8 mouse cellular contexts compared by ENCODE assay signal in the genomic region with DNA sequence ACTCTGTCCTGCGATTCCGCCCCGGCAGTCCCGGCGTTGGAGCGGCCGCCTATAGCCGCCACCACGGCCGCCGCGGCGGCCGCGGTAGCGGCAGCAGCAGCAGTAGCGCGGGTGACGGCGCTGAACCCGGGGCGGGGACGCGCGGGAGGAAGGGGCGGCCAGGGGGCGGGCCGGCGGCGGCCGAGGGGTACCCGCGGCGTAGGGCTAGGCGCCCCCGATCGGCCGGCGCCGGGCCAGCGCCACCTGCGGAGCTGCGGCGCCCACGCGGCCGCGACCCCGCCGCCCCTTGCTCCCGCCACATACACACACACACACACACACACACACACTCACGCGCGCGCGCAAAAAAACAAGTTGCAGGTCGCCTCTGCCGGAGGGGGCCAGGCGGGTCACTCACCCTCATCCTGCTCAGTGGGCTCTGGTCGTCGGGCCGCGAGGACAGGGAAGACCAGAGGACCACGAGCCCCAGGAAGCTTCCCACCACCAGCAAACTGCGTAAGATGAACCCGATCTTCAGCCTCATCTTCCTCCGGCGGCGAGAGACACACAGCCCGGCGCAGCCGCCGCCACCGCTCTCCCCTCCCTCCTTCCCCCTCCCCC. TPM values are rescaled to one million over a fixed set of nuclear protein-coding genes. Genes with fewer than 3 reads are reported as not detected.
DNase-seq lines count a peak whose midpoint lies in the region; ATAC-seq and TF ChIP-seq lines count a peak whose summit lies in the region.

Galnt7 (minus strand) TSS at position 577 of the 600 bp plus-strand sequence.

- H3K27me3 ChIP-seq in cerebellum, adult 2 months (ENCODE audit: control insufficient read depth, insufficient read depth, low read length), result no peaks in the 10 kb centered on the region
- no peaks in the 10 kb centered on the region for H3K27me3 ChIP-seq in hindbrain, embryonic 13.5 days

- peak; percentile 76 for DNase-seq in MN1 (ENCODE audit: low spot score)
- peak; percentile 77 to 81 for DNase-seq in cerebellum, adult 2 months
- DNase-seq in frontal cortex, postnatal 14 days (ENCODE audit: low spot score in 2 of 2), result peak; percentile 15 to 39
- peak; percentile 35 to 59 for DNase-seq in layer of hippocampus, postnatal 36 days
- DNase-seq in lung, postnatal 4 days, result peak; percentile 76 to 85
- peak; percentile 55 for DNase-seq in retina, postnatal 7 days (ENCODE audit: low read depth, low spot score)
- peak; percentile 17 to 70 for DNase-seq in urinary bladder, adult 18-20 months (ENCODE audit: low spot score in 2 of 2)

- peak within 1 kb of the TSS; percentile 93 for H3K27ac ChIP-seq in cerebellum, adult 2 months (ENCODE audit: insufficient read depth, low read length)
- peak within 1 kb of the TSS; percentile 94 for H3K27ac ChIP-seq in hindbrain, embryonic 13.5 days

- peak; percentile 90 for ATAC-seq in hindbrain, embryonic 13.5 days (ENCODE audit: low FRiP score)

- TF ChIP-seq POLR2A in cerebellum, adult 2 months (IDR thresholded peaks at IDR 0.05; ENCODE audit: borderline replicate concordance, insufficient read depth, low read length), result peak; percentile 43; the same call in 1 of the 2 replicates

- no peak for TF ChIP-seq CTCF in cerebellum, adult 2 months (IDR thresholded peaks at IDR 0.05; ENCODE audit: borderline replicate concordance, insufficient read depth, low read depth, low read length)

- H3K4me1 ChIP-seq in cerebellum, adult 2 months (ENCODE audit: control insufficient read depth, insufficient read depth, low read length), result peaks cover 22% of the 10 kb centered on the region
- peaks cover 14% of the 10 kb centered on the region for H3K4me1 ChIP-seq in hindbrain, embryonic 13.5 days (replicated peaks)

- H3K36me3 ChIP-seq in hindbrain, embryonic 13.5 days, result no peaks in the 10 kb centered on the region

- under 1% methylated on average over 53 of the region's 74 CpGs for WGBS in cerebellum, adult 2 months
- under 1% methylated on average over 24 of the region's 74 CpGs for WGBS in hindbrain, embryonic 13.5 days

- H3K9ac ChIP-seq in hindbrain, embryonic 13.5 days, result peak within 1 kb of the TSS; percentile 98

- peak within 1 kb of the TSS; percentile 94 for H3K4me3 ChIP-seq in cerebellum, adult 2 months (replicated peaks; ENCODE audit: insufficient read depth, low read depth, low read length)
- H3K4me3 ChIP-seq in hindbrain, embryonic 13.5 days, result peak within 1 kb of the TSS; percentile 87

- H3K9me3 ChIP-seq in hindbrain, embryonic 13.5 days, result no peaks in the 10 kb centered on the region

- H3K4me2 ChIP-seq in hindbrain, embryonic 13.5 days, result peak within 1 kb of the TSS; percentile 91

RNA-seq across cellular contexts. Expression of gene Galnt7, which starts in this region (rescaled TPM):
- 20.8 and 20.9 TPM in 2 replicates for polyA plus RNA-seq in cerebellum, adult 2 months (2012; rRNA removed)
- 12.6 and 13.6 TPM in 2 replicates for polyA plus RNA-seq in hindbrain, embryonic 13.5 days (2015; fragmentation: Nextera tagmentation; extraction: Ambion mirVana)
- total RNA-seq in layer of hippocampus, postnatal 36 days (2021), result 10 to 100 TPM; 10.1 to 10.4 TPM

Comparison
In these comparisons a context has a peak if more than half of its experiments do, and no peak if none do; other contexts are left out.
1. Peak in every context shown above with its lines: DNase-seq, ATAC-seq, H3K4me3 ChIP-seq and H3K27ac ChIP-seq.
2. DNase-seq: peak in every context shown above with its lines; median percentile 80 in lung, postnatal 4 days; 79 in cerebellum, adult 2 months; 76 in MN1; 55 in retina, postnatal 7 days; 47 in layer of hippocampus, postnatal 36 days; 44 in urinary bladder, adult 18-20 months; 27 in frontal cortex, postnatal 14 days.